Mouse (Mus musculus) liver, adult 2 months (tissue): Measurements from ENCODE around the gene Atp5j2. TPM values are rescaled to one million over a fixed set of nuclear protein-coding genes. Genes with fewer than 3 reads are reported as not detected.

Experiments
- DNase-seq: peaks from one replicate; pipeline ENCODE4 v3.0.0-alpha.2; 2011; ENCODE audit warnings: low read depth, low spot score; ENCODE audit errors: extremely low read depth
- H3K27ac ChIP-seq: fragments of 200-500 bp; replicated peaks from 2 replicates; pipeline ENCODE4 v1.5.1; 2012; ENCODE audit warnings: low read depth, mild to moderate bottlenecking, control low read depth, inconsistent platforms, low read length; ENCODE audit not compliant: insufficient read depth
- H3K27me3 ChIP-seq: fragments of 200-500 bp; 2 replicates; pipeline ENCODE4 v1.6.1; 2012; ENCODE audit warnings: mild to moderate bottlenecking, moderate library complexity, low read length, inconsistent platforms; ENCODE audit not compliant: control insufficient read depth, insufficient read depth
- H3K36me3 ChIP-seq: fragments of 200-500 bp; 2 replicates; pipeline ENCODE4 v1.6.1; 2012; ENCODE audit warnings: low read length, inconsistent platforms; ENCODE audit not compliant: control insufficient read depth, insufficient read depth
- H3K4me1 ChIP-seq: fragments of 200-500 bp; 2 replicates; pipeline ENCODE4 v1.6.1; 2011; ENCODE audit warnings: low read length; ENCODE audit not compliant: control insufficient read depth, insufficient read depth
- H3K4me3 ChIP-seq: fragments of 200-500 bp; 2 replicates; pipeline ENCODE4 v1.5.1; 2011; ENCODE audit warnings: low read depth, mild to moderate bottlenecking, control low read depth, low read length, moderate library complexity; ENCODE audit not compliant: insufficient read depth
- H3K79me2 ChIP-seq: fragments of 200-500 bp; 2 replicates; pipeline ENCODE4 v1.6.1; 2012; ENCODE audit warnings: inconsistent platforms, mild to moderate bottlenecking, low read length, moderate library complexity; ENCODE audit not compliant: control insufficient read depth, insufficient read depth
- H3K9ac ChIP-seq: fragments of 200-500 bp; 2 replicates; pipeline ENCODE4 v1.6.1; 2012; ENCODE audit warnings: low read depth, mild to moderate bottlenecking, control low read depth, inconsistent platforms, low read length
- CTCF ChIP-seq: fragments of 200-500 bp; IDR thresholded peaks from 2 replicates; pipeline ENCODE4 v1.5.1; 2011; ENCODE audit warnings: low read depth, low read length, control low read depth
- POLR2A ChIP-seq: fragments of 200-500 bp; IDR thresholded peaks from 2 replicates; pipeline ENCODE4 v1.6.1; 2011; ENCODE audit warnings: low read length, control low read depth; ENCODE audit not compliant: insufficient read depth; ENCODE audit errors: extremely low read depth
- WGBS: fragments of 180-500 bp; shearing (Covaris S2); methylation state at CpG from one replicate; pipeline ENCODE4 v1.1.7; 2018; 5-methylcytosine and 5-hydroxymethylcytosine counted together
- polyA plus RNA-seq: library from polyadenylated mRNA; depleted of rRNA; stranded (reverse); fragments of >200 nt; gene quantifications from 2 replicates; pipeline ENCODE4 v1.2.3, GENCODE M21; 2012
- total RNA-seq: library from RNA; depleted of rRNA; stranded (reverse); fragments of >200 nt; gene quantifications from 2 replicates; pipeline ENCODE4 v1.2.3, GENCODE M21; 2014

The Atp5j2 gene
- total and polyA plus RNA-seq, 2 experiments, result 171 to 332 TPM

DNA sequence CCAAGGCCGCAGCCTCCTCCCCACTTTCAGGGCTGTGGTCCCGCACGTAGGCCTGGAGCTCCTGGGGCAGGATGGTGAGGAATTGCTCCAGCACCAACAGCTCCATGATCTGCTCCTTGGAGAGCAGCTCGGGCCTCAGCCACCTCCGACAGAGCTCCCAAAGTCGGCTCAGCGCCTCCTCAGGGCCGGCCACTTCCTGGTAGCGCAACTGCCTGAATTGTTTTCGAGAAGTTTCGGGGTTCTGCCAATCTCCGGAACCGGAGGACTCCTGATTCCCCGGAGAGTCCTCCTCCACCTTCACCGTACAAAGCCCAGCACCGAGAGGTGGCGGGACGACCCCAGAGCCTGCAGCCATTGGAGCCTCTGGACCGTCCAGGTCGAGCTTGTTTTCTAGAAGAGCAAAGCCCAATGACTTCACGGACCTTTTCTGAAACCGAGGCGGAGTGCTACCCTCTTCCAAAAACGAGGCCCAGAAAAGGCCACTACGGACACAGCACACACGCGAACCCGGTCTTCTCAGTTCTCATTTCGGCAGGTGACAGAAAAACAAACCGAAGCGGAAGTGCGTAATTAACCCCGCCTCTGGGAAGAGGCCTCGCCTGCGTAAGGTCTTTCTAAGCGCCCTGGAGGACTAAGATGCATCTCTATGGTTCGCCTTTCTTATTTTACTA lies 9.6 kb upstream of the Atp5j2 start, which contains the start of gene Zkscan14:
Gene Zkscan14 (minus strand): TSS at position 548 of the 671 bp plus-strand sequence.
- H3K36me3 ChIP-seq, result peaks cover 11% of the 10 kb centered on the region
- WGBS, result under 1% methylated on average over 37 of the region's 37 CpGs
- H3K9ac ChIP-seq, result peak within 1 kb of the TSS; percentile 81
- peaks cover 8% of the 10 kb centered on the region; the same call in 1 of the 2 replicates for H3K79me2 ChIP-seq
- TF ChIP-seq POLR2A (0 out of 2 replicates have a peak, but pooled peaks have one; percentile 49), CTCF (no peak)
- H3K27ac ChIP-seq, result peak within 1 kb of the TSS; percentile 75
- H3K4me1 ChIP-seq, result peaks cover 11% of the 10 kb centered on the region; the same call in 1 of the 2 replicates
- peak; percentile 88 for DNase-seq
- H3K27me3 ChIP-seq, result no peaks in the 10 kb centered on the region
- peak within 1 kb of the TSS; percentile 91 for H3K4me3 ChIP-seq

DNA sequence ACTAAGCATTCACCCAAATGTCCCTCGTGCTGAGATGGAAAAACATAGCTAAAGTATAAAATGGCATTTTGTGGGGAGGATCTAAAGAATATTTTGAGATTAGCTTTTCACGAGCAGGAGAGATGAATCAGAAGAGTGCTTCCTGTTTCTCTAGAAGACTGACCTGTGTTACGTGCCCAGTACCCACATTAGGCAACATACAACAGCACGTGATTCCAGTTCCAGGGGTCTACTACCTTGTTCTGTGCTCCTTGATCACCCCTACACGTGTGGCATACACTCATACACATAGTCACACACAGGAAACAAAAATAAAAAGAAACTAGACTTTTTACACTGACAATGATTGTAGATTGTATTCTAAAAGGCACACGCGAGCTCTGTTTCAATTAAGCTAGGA lies 8.5 kb upstream of the Atp5j2 start:
- Histone ChIP-seq H3K9ac (0 out of 2 replicates have a peak overlapping the region, but pooled peaks have one; percentile 19), H3K36me3 (peaks cover 21% of the 10 kb centered on the region), H3K4me3 (no peak overlapping the region), H3K4me1 (peaks cover 7% of the 10 kb centered on the region; the same call in 1 of the 2 replicates), H3K79me2 (peaks cover 8% of the 10 kb centered on the region; the same call in 1 of the 2 replicates), H3K27ac (no peak overlapping the region), H3K27me3 (no peaks in the 10 kb centered on the region)
- no peak for DNase-seq
- no peak for TF ChIP-seq CTCF
- TF ChIP-seq POLR2A, result no peak
- WGBS, result 73% methylated on average over 7 of the region's 7 CpGs

DNA sequence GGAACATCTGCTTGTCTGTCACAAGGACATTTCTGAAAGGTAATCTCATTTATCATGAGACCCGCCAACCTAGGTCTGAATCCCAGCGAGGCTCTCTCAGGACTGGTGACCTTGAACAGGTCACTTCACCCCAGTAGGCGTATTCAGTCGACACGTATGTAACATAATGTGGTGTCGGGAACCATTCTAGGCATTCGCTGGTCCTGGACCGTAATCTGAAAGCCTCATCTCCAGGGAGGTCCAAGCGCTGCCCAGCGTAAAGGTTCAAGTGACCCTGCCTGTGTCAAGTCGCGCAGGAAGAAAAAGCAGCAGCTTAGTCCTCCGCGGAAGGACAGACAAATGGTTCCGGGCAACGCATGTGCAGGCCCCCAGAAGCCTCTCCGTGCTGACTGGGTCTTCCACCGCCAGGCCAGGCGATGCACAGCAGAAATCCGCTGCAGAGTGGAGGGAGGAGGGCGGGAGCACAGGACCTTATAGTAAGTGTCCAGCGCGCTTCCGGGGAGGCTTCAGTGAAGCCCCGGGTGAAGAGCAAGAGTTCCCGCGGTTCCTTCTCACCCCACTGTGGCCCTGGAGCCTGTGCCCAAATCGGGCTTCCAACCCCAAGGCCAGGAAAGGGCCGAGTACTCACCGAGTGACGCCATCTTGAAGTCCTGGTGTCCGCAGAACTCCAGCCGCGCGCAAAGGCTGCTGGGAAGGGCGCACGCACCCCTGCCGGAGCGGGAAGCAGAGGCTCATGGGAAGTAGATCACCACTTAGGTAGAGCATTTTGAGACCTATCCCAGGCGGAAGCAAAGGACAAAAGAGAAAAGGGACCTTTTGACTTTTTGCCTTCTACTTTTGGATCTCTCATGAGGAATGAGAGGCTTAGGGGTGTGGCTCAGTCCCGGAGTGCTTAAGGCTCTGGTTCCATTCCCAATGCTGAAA lies 725 bp downstream of the Atp5j2 start:
- Histone ChIP-seq H3K4me3 (peak overlapping the region; percentile 72), H3K27me3 (no peaks in the 10 kb centered on the region), H3K27ac (peak overlapping the region; percentile 94), H3K9ac (peak overlapping the region; percentile 80), H3K36me3 (peaks cover 22% of the 10 kb centered on the region), H3K4me1 (peaks cover 24% of the 10 kb centered on the region), H3K79me2 (peaks cover 26% of the 10 kb centered on the region; the same call in 1 of the 2 replicates)
- TF ChIP-seq CTCF (no peak), POLR2A (peak; percentile 65; the same call in 1 of the 2 replicates)
- WGBS, result under 1% methylated on average over 41 of the region's 41 CpGs
- peak; percentile 89 for DNase-seq

DNA sequence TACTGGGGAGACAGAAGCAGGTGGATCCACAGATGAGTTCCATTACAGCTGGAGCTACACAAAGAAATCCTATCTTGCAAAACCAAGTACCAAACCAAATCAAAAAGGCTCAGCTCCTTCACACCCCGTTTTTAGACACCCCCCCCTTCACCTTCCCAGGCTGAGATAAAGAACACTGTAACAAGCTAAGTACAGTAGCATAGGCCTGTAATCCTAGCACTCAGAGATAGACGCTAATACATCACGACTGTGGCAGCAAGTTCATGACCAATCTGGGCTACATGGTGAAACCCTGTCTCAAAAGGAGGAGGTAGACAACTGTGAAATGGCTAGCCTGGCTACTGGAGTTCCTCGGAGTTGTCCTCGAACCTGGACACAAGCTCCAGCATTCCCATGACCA lies 1.5 kb downstream of the Atp5j2 start:
- no peak for TF ChIP-seq CTCF
- no peak for TF ChIP-seq POLR2A
- peaks cover 26% of the 10 kb centered on the region; the same call in 1 of the 2 replicates for H3K79me2 ChIP-seq
- H3K27me3 ChIP-seq, result no peaks in the 10 kb centered on the region
- H3K9ac ChIP-seq, result peak overlapping the region; percentile 80
- H3K27ac ChIP-seq, result peak overlapping the region; percentile 94
- peaks cover 19% of the 10 kb centered on the region for H3K36me3 ChIP-seq
- H3K4me3 ChIP-seq, result peak overlapping the region; percentile 72
- WGBS, result 9% methylated on average over 5 of the region's 5 CpGs
- no peak for DNase-seq
- H3K4me1 ChIP-seq, result peaks cover 26% of the 10 kb centered on the region

DNA sequence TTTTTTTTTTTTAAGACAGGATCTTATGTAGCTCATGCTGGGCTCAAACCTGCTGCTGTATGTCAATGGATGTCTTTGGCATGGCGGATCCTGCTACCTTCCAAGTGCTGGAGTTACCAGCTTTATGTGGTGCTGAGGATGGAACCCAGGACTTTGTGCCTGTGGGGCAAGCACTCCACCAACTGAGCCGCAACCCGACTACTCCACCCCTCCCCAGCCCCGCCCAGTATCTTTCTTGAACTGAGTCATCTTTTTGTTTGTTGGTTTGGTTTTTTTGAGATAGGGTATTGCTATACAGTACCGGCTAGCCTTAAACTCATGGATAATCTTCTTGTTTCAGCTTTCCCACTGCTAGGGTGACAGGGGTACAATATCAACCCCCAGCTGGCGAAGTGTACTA lies 2.4 kb downstream of the Atp5j2 start:
- Histone ChIP-seq H3K27me3 (no peaks in the 10 kb centered on the region), H3K9ac (no peak overlapping the region), H3K4me1 (peaks cover 26% of the 10 kb centered on the region), H3K79me2 (peaks cover 26% of the 10 kb centered on the region; the same call in 1 of the 2 replicates), H3K4me3 (no peak overlapping the region), H3K36me3 (peaks cover 12% of the 10 kb centered on the region), H3K27ac (no peak overlapping the region)
- DNase-seq, result no peak
- no peak for TF ChIP-seq POLR2A
- TF ChIP-seq CTCF, result no peak
- WGBS, result 92% methylated on average over 6 of the region's 6 CpGs
